Mouse (Mus musculus) limb, embryonic 10.5 days (tissue): Measurements from ENCODE around the gene Vmn1r113. TPM values are rescaled to one million over a fixed set of nuclear protein-coding genes. Genes with fewer than 3 reads are reported as not detected.
"Not testable (repeated sequence)": the region's sequence is repeated elsewhere in the genome, so short reads cannot be mapped to it uniquely, and the experiment has no call there.

Experiments used
- DNase-seq: peaks from one replicate; pipeline ENCODE4 v3.0.0-alpha.2; 2017; ENCODE audit warnings: low spot score
- H3K27ac ChIP-seq: fragments of 300-500 bp; sonication (generic); 2 replicates; pipeline ENCODE4 v1.5.1; 2016; ENCODE audit warnings: mild to moderate bottlenecking
- H3K27me3 ChIP-seq: fragments of 300-500 bp; sonication (generic); 2 replicates; pipeline ENCODE4 v1.6.1; 2016; ENCODE audit warnings: low read depth, mild to moderate bottlenecking; ENCODE audit not compliant: poor library complexity, severe bottlenecking
- H3K36me3 ChIP-seq: fragments of 300-500 bp; sonication (generic); 2 replicates; pipeline ENCODE4 v1.6.1; 2016; ENCODE audit warnings: mild to moderate bottlenecking, moderate library complexity
- H3K4me1 ChIP-seq: fragments of 300-500 bp; sonication (generic); 2 replicates; pipeline ENCODE4 v1.6.1; 2016
- H3K4me3 ChIP-seq: fragments of 300-500 bp; sonication (generic); 2 replicates; pipeline ENCODE4 v1.5.1; 2016; ENCODE audit warnings: mild to moderate bottlenecking, moderate library complexity
- H3K9me3 ChIP-seq: fragments of 300-500 bp; sonication (generic); replicated peaks from 2 replicates; pipeline ENCODE4 v1.6.1; 2016; ENCODE audit warnings: mild to moderate bottlenecking
- WGBS: fragments of 180-500 bp; shearing (Covaris S2); methylation state at CpG from one replicate; pipeline ENCODE4 v1.1.7; 2016; 5-methylcytosine and 5-hydroxymethylcytosine counted together
- polyA plus RNA-seq: library from polyadenylated mRNA; unstranded; fragments of >200 nt; fragmentation: Nextera tagmentation; extraction: Ambion mirVana; gene quantifications from 2 replicates; pipeline ENCODE4 v1.2.1, GENCODE M21; 2016

Gene Vmn1r113
- polyA plus RNA-seq, result not detected in 2 replicates

DNA sequence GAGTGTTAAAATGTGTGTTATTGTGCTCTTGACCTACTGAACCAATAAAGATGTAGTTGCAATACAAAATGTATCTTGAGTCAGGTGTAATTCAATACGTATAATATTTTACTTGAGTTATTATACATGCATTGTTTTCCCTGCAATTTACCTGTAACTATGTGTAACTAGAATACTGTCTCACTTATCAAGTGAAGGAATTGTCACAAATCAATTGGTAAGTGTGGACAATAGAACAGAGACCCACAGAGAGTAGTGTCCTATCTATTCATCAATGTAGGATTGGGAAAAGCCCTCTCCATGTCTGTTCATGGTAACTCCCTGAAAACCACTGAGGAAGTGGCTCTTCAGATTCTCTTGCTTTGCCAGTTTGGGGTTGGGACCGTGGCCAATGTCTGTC lies at the start of gene Vmn1r113:
Gene Vmn1r113, plus strand, starts transcription at position 301 of the 400 bp plus-strand sequence.
- H3K27ac ChIP-seq, H3K4me1 ChIP-seq, H3K27me3 ChIP-seq, H3K4me3 ChIP-seq, H3K36me3 ChIP-seq, H3K9me3 ChIP-seq, DNase-seq: not testable (repeated sequence)
- WGBS, result 72% methylated on average over 2 of the region's 2 CpGs

DNA sequence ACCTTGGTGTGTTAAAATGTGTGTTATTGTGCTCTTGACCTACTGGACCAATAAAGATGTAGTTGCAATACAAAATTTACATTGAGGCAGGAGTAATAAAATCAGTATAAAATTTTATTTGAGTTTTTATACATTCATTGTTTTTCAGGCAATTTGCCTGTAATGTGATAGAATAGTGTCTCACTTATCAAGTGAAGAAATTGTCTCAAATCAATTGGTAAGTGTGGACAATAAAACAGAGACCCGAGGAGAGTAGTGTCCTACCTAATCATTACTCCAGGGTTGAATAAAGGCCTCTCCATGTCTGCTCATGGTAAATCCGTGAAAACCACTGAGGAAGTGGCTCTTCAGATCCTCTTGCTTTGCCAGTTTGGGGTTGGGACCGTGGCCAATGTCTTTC lies 16.2 kb upstream of the Vmn1r113 start, which contains the start of gene Vmn1r112:
Gene Vmn1r112, plus strand, starts transcription at position 301 of the 400 bp plus-strand sequence.
- not testable (repeated sequence) for H3K4me1 ChIP-seq, DNase-seq, H3K4me3 ChIP-seq, H3K27ac ChIP-seq, H3K9me3 ChIP-seq, H3K36me3 ChIP-seq, H3K27me3 ChIP-seq
- no CpG with 5 or more reads among the region's 3 CpGs for WGBS

DNA sequence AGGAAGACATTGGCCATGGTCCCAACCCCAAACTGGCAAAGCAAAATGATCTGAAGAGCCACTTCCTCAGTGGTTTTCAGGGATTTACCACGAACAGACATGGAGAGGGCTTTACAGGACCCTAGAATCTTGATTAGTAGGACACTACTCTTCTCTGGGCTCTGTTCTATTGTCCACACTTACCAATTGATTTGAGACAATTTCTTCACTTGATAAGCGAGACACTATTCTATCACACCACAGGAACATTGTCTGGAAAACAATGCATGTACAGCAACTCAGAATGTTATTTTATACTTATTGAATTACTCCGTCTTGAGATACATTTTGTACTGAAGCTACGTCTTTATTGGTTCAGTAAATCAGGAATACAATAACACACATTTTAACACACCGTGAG lies 25.0 kb downstream of the Vmn1r113 start, which contains the start of gene Vmn1r114:
Gene Vmn1r114, minus strand, starts transcription at position 101 of the 400 bp plus-strand sequence.
- not testable (repeated sequence) for H3K36me3 ChIP-seq, DNase-seq, H3K27me3 ChIP-seq, H3K4me3 ChIP-seq, H3K9me3 ChIP-seq, H3K4me1 ChIP-seq, H3K27ac ChIP-seq
- no CpG with 5 or more reads among the region's 5 CpGs for WGBS

Other genes with a start within 250 kb of the Vmn1r113 start
- gene Gm5726, start 241.5 kb upstream of the Vmn1r113 start, polyA plus RNA-seq, result not detected in 2 replicates
- gene Gm4141, start 211.0 kb upstream of the Vmn1r113 start, polyA plus RNA-seq, result not detected in 2 replicates
- gene Gm4513, start 188.3 kb upstream of the Vmn1r113 start, polyA plus RNA-seq, result not detected in 2 replicates
- not detected in 2 replicates for gene Vmn1r107, start 118.4 kb upstream of the Vmn1r113 start, polyA plus RNA-seq
- not detected in 2 replicates for gene Vmn1r111, start 84.1 kb upstream of the Vmn1r113 start, polyA plus RNA-seq
- gene Gm10668, start 56.7 kb upstream of the Vmn1r113 start, polyA plus RNA-seq, result not detected in 2 replicates
- not detected in 2 replicates for gene Vmn1r112, start 16.1 kb upstream of the Vmn1r113 start, polyA plus RNA-seq
- gene Vmn1r114, start 24.9 kb downstream of the Vmn1r113 start, polyA plus RNA-seq, result not detected in 2 replicates
- gene Vmn1r115, start 57.7 kb downstream of the Vmn1r113 start, polyA plus RNA-seq, result not detected in 2 replicates
- not detected in 2 replicates for gene Vmn1r116, start 85.0 kb downstream of the Vmn1r113 start, polyA plus RNA-seq
- gene Vmn1r117, start 96.8 kb downstream of the Vmn1r113 start, polyA plus RNA-seq, result not detected in 2 replicates
- not detected in 2 replicates for gene Vmn1r118, start 125.1 kb downstream of the Vmn1r113 start, polyA plus RNA-seq
- not detected in 2 replicates for gene Vmn1r119, start 225.2 kb downstream of the Vmn1r113 start, polyA plus RNA-seq